Mouse (Mus musculus) lung, postnatal 0 days (tissue): Measurements from ENCODE around the gene Ramp3. TPM values are rescaled to one million over a fixed set of nuclear protein-coding genes. Genes with fewer than 3 reads are reported as not detected.

ENCODE experiments used
- ATAC-seq: fragments of 200-750 bp; cut with Nextera tagmentation; 2 replicates; pipeline ENCODE4 v1.8.0; 2017; ENCODE audit warnings: moderate library complexity
- DNase-seq: peaks from one replicate; pipeline ENCODE4 v3.0.0-alpha.2; 2016; ENCODE audit warnings: low spot score
- H3K27ac ChIP-seq: fragments of 300-500 bp; sonication (generic); 2 replicates; pipeline ENCODE4 v1.5.1; 2014; ENCODE audit warnings: antibody characterized with exemption, mild to moderate bottlenecking, low read length, mixed read lengths
- H3K27me3 ChIP-seq: fragments of 300-500 bp; sonication (generic); replicated peaks from 2 replicates; pipeline ENCODE4 v1.6.1; 2014; ENCODE audit warnings: low read length, mixed read lengths; ENCODE audit not compliant: insufficient read depth
- H3K36me3 ChIP-seq: fragments of 300-500 bp; sonication (generic); 2 replicates; pipeline ENCODE4 v1.6.1; 2014; ENCODE audit warnings: low read length, mixed read lengths; ENCODE audit not compliant: insufficient read depth
- H3K4me1 ChIP-seq: fragments of 300-500 bp; sonication (generic); 2 replicates; pipeline ENCODE4 v1.6.1; 2014; ENCODE audit warnings: antibody characterized with exemption, low read depth, low read length, mixed read lengths; ENCODE audit not compliant: insufficient read depth
- H3K4me2 ChIP-seq: fragments of 300-500 bp; sonication (generic); replicated peaks from 2 replicates; pipeline ENCODE4 v1.6.1; 2014; ENCODE audit warnings: low read depth, mild to moderate bottlenecking, low read length, moderate library complexity, mixed read lengths
- H3K4me3 ChIP-seq: fragments of 300-500 bp; sonication (generic); 2 replicates; pipeline ENCODE4 v1.5.1; 2014; ENCODE audit warnings: low read depth, low read length
- H3K9ac ChIP-seq: fragments of 300-500 bp; sonication (generic); replicated peaks from 2 replicates; pipeline ENCODE4 v1.6.1; 2014; ENCODE audit warnings: low read depth, mild to moderate bottlenecking
- H3K9me3 ChIP-seq: fragments of 300-500 bp; sonication (generic); 2 replicates; pipeline ENCODE4 v1.6.1; 2016; ENCODE audit warnings: low read length, mixed read lengths
- CTCF ChIP-seq: IDR thresholded peaks from 2 replicates; pipeline ENCODE4 v1.5.1; 2016; ENCODE audit warnings: antibody characterized with exemption, mild to moderate bottlenecking
- EP300 ChIP-seq: IDR thresholded peaks from 2 replicates; pipeline ENCODE4 v1.6.1; 2016; ENCODE audit warnings: antibody characterized with exemption, mild to moderate bottlenecking, control low read depth
- WGBS: fragments of 180-500 bp; shearing (Covaris S2); extraction: QIAGEN DNeasy Blood & Tissue Kit; methylation state at CpG from one replicate; pipeline ENCODE4 v1.1.7; 2014; 5-methylcytosine and 5-hydroxymethylcytosine counted together
- polyA plus RNA-seq: library from polyadenylated mRNA; unstranded; fragments of >200 nt; fragmentation: Nextera tagmentation; extraction: Ambion mirVana; gene quantifications from 2 replicates; pipeline ENCODE4 v1.2.1, GENCODE M21; 2015

The Ramp3 gene
- polyA plus RNA-seq, 1 experiment from 2014 or later = 22.1 TPM

- H3K9me3 ChIP-seq = no peaks in the 10 kb centered on the region
- H3K4me2 ChIP-seq = no peak overlapping the region
- no peak for DNase-seq
- ATAC-seq = no peak
- H3K4me1 ChIP-seq = no peaks in the 10 kb centered on the region
- WGBS = 30% methylated on average over 7 of the region's 7 CpGs
- no peak overlapping the region for H3K4me3 ChIP-seq
- H3K9ac ChIP-seq = no peak overlapping the region
- no peaks in the 10 kb centered on the region for H3K27me3 ChIP-seq
- TF ChIP-seq EP300 (no peak), CTCF (peak; percentile 67)
- no peak overlapping the region for H3K27ac ChIP-seq
- H3K36me3 ChIP-seq = no peaks in the 10 kb centered on the region
Measured at GRCm38 (mm10) chr11:6677530-6677929, 19.2 kb downstream of the Ramp3 start.

- Histone ChIP-seq H3K36me3 (no peaks in the 10 kb centered on the region), H3K4me3 (0 out of 2 replicates have a peak overlapping the region, but pooled peaks have one; percentile 3), H3K4me2 (peak overlapping the region; percentile 33), H3K4me1 (no peaks in the 10 kb centered on the region), H3K27ac (peak overlapping the region; percentile 34; the same call in 1 of the 2 replicates), H3K9ac (no peak overlapping the region), H3K9me3 (no peaks in the 10 kb centered on the region), H3K27me3 (no peaks in the 10 kb centered on the region)
- 64% methylated on average over 17 of the region's 17 CpGs for WGBS
- TF ChIP-seq CTCF (no peak), EP300 (no peak; the same call in 1 of the 2 replicates)
- no peak for ATAC-seq
- no peak for DNase-seq
Measured at GRCm38 (mm10) chr11:6679694-6680396, 21.5 kb downstream of the Ramp3 start.

GRCm38 (mm10) chr11:6680397-6680818, 22.1 kb downstream of the Ramp3 start:
- TF ChIP-seq EP300 = peak; percentile 78
- TF ChIP-seq CTCF = no peak
- WGBS = 17% methylated on average over 9 of the region's 10 CpGs
- Histone ChIP-seq H3K27ac (peak overlapping the region; percentile 34; the same call in 1 of the 2 replicates), H3K9me3 (no peaks in the 10 kb centered on the region), H3K4me3 (0 out of 2 replicates have a peak overlapping the region, but pooled peaks have one; percentile 3), H3K27me3 (no peaks in the 10 kb centered on the region), H3K36me3 (no peaks in the 10 kb centered on the region), H3K4me1 (no peaks in the 10 kb centered on the region), H3K4me2 (peak overlapping the region; percentile 33), H3K9ac (no peak overlapping the region)
- peak; percentile 62 for DNase-seq
- peak; percentile 86 for ATAC-seq

GRCm38 (mm10) chr11:6684741-6685140, 26.4 kb downstream of the Ramp3 start:
- no peak overlapping the region for H3K4me2 ChIP-seq
- H3K9ac ChIP-seq = no peak overlapping the region
- DNase-seq = no peak
- no peak for ATAC-seq
- H3K4me1 ChIP-seq = no peaks in the 10 kb centered on the region
- TF ChIP-seq CTCF = no peak
- TF ChIP-seq EP300 = no peak
- H3K4me3 ChIP-seq = no peak overlapping the region
- H3K36me3 ChIP-seq = no peaks in the 10 kb centered on the region
- no peak overlapping the region for H3K27ac ChIP-seq
- H3K9me3 ChIP-seq = no peaks in the 10 kb centered on the region
- H3K27me3 ChIP-seq = no peaks in the 10 kb centered on the region
- WGBS = 64% methylated on average over 3 of the region's 3 CpGs

GRCm38 (mm10) chr11:6688888-6689287, 30.6 kb downstream of the Ramp3 start:
- Histone ChIP-seq H3K4me2 (no peak overlapping the region), H3K9me3 (no peaks in the 10 kb centered on the region), H3K27ac (no peak overlapping the region), H3K4me1 (no peaks in the 10 kb centered on the region), H3K36me3 (no peaks in the 10 kb centered on the region), H3K27me3 (no peaks in the 10 kb centered on the region), H3K4me3 (no peak overlapping the region), H3K9ac (no peak overlapping the region)
- WGBS = 64% methylated on average over 3 of the region's 3 CpGs
- no peak for ATAC-seq
- no peak for TF ChIP-seq CTCF
- no peak for TF ChIP-seq EP300
- DNase-seq = no peak

- H3K4me1 ChIP-seq = no peaks in the 10 kb centered on the region
- no peak overlapping the region for H3K27ac ChIP-seq
- H3K9ac ChIP-seq = no peak overlapping the region
- H3K36me3 ChIP-seq = no peaks in the 10 kb centered on the region
- H3K4me2 ChIP-seq = no peak overlapping the region
- no peaks in the 10 kb centered on the region for H3K27me3 ChIP-seq
- no peak for TF ChIP-seq EP300
- no peak for TF ChIP-seq CTCF
- DNase-seq (no peak), ATAC-seq (no peak)
- H3K4me3 ChIP-seq = no peak overlapping the region
- no peaks in the 10 kb centered on the region for H3K9me3 ChIP-seq
- WGBS = 55% methylated on average over 6 of the region's 6 CpGs
Measured at GRCm38 (mm10) chr11:6692341-6692740, 34.0 kb downstream of the Ramp3 start.
